Mouse (Mus musculus): ENCODE results near the gene Plxna4. TPM values are rescaled to one million over a fixed set of nuclear protein-coding genes. Genes with fewer than 3 reads are reported as not detected.

The Plxna4 gene
- total and polyA plus RNA-seq, 3 experiments, result not detected

- no peak overlapping the region for H3K27ac ChIP-seq (ENCODE audit: insufficient read depth, low read depth)
- no peaks in the 10 kb centered on the region for H3K9me3 ChIP-seq (replicated peaks; ENCODE audit: low read length)
- peaks cover 6 to 17% of the 10 kb centered on the region in 2 experiments for H3K4me1 ChIP-seq (ENCODE audit: control insufficient read depth in 1 of 2, insufficient read depth in 2 of 2)
- TF ChIP-seq EP300 (IDR thresholded peaks at IDR 0.05; ENCODE audit: low read length) (0 out of 2 replicates have a peak, but pooled peaks have one; percentile 21), MAZ (IDR thresholded peaks at IDR 0.05; ENCODE audit: low read depth, low read length) (no peak), BHLHE40 (IDR thresholded peaks at IDR 0.05; ENCODE audit: low read depth, low read length) (no peak), SMC3 (IDR thresholded peaks at IDR 0.05; ENCODE audit: low read depth, low read length) (no peak), IRF4 (IDR thresholded peaks at IDR 0.05; ENCODE audit: low read depth, low read length) (peak; percentile 58), ETS1 (conservative IDR thresholded peaks at IDR 0.05; ENCODE audit: low read depth, low read length) (no peak; the same call in 1 of the 2 replicates), TCF12 (IDR thresholded peaks at IDR 0.05; ENCODE audit: low read depth, low read length) (no peak), PAX5 (IDR thresholded peaks at IDR 0.05; ENCODE audit: low read length) (no peak), MXI1 (IDR thresholded peaks at IDR 0.05; ENCODE audit: low read depth, low read length) (no peak), JUN (IDR thresholded peaks at IDR 0.05; ENCODE audit: insufficient read depth, low read depth, low read length) (no peak), MEF2A (IDR thresholded peaks at IDR 0.05; ENCODE audit: borderline replicate concordance, low read depth, low read length) (peak; percentile 66), POLR2A (IDR thresholded peaks at IDR 0.05; ENCODE audit: low read depth, low read length) (no peak), ZC3H11A (IDR thresholded peaks at IDR 0.05; ENCODE audit: low read depth, low read length) (no peak), USF1 (IDR thresholded peaks at IDR 0.05; ENCODE audit: low read depth, low read length) (no peak), CHD1 (IDR thresholded peaks at IDR 0.05; ENCODE audit: low read depth, low read length) (no peak), POLR2AphosphoS2 (IDR thresholded peaks at IDR 0.05; ENCODE audit: low read depth, low read length) (no peak), ZMIZ1 (IDR thresholded peaks at IDR 0.05; ENCODE audit: low read depth, low read length) (no peak)
- no peaks in the 10 kb centered on the region for H3K79me2 ChIP-seq (replicated peaks; ENCODE audit: control insufficient read depth, extremely low read depth, insufficient read depth, poor library complexity, severe bottlenecking)
- dilution Hi-C loops (cut with MboI; ENCODE audit: extremely low pct_ligation_motif_present, extremely low pct_unique_long_range_greater_than_20kb, low sequenced_read_pairs), result no loop called here
- DNase-seq (ENCODE audit: extremely low read depth), result peak; percentile 14
- H3K36me3 ChIP-seq (replicated peaks in 1 of 2; ENCODE audit: control insufficient read depth in 1 of 2, insufficient read depth in 1 of 2, low read length in 1 of 2), result no peaks in the 10 kb centered on the region
- H3K9ac ChIP-seq (ENCODE audit: insufficient read depth, low read depth), result no peak overlapping the region
- peaks cover 3% of the 10 kb centered on the region for H3K27me3 ChIP-seq (replicated peaks)
- H3K4me3 ChIP-seq (replicated peaks in 1 of 3; ENCODE audit: low read depth in 2 of 3, low read length in 2 of 3, poor library complexity in 1 of 3), result no peak overlapping the region
- in situ Hi-C loops (cut with MboI; ENCODE audit: low pct_ligation_motif_present, low pct_unique_long_range_greater_than_20kb, low sequenced_read_pairs), result no loop called here
- peak overlapping the region; percentile 34; the same call in 1 of the 2 replicates for H3K4me2 ChIP-seq (ENCODE audit: insufficient read depth, low read depth, poor library complexity, severe bottlenecking)
Observed at GRCm38 (mm10) chr6:32479765-32480164, 108.2 kb downstream of the Plxna4 start.

DNA sequence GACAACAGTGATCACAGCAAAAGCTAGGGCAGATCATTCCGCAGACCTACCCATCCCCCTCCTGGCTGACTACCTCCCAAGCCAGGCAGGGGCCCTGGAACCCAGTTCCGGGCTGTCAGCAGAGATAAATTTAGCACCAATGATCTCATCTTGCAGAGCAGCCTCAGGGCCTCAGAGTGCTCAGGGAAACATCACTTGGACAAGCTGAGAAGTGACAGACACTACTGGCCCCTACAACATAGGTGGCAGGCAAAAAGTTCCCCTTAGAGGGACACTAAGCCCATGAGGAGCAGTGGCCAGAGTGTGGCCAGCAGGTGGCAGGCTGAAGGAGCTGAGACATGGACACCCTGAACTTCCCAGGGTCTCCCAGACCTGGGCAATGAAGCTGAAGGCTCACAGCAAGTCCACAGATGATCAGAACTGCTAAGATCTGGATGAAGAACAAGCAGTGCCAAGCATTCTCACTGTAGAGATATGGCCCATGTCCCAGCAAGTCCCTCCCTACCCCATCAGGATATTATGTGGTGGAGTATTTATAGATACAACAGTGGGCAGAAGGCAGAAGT, 108.7 kb downstream of the Plxna4 start:
- Histone ChIP-seq H3K36me3 (replicated peaks in 1 of 2; ENCODE audit: control insufficient read depth in 1 of 2, insufficient read depth in 1 of 2, low read length in 1 of 2) (no peaks in the 10 kb centered on the region), H3K79me2 (replicated peaks; ENCODE audit: control insufficient read depth, extremely low read depth, insufficient read depth, poor library complexity, severe bottlenecking) (no peaks in the 10 kb centered on the region), H3K27me3 (replicated peaks) (peaks cover 3% of the 10 kb centered on the region), H3K27ac (ENCODE audit: insufficient read depth, low read depth) (no peak overlapping the region), H3K4me2 (ENCODE audit: insufficient read depth, low read depth, poor library complexity, severe bottlenecking) (peak overlapping the region; percentile 34; the same call in 1 of the 2 replicates), H3K9me3 (replicated peaks; ENCODE audit: low read length) (no peaks in the 10 kb centered on the region), H3K9ac (ENCODE audit: insufficient read depth, low read depth) (no peak overlapping the region), H3K4me1 (ENCODE audit: control insufficient read depth in 1 of 2, insufficient read depth in 2 of 2) (peaks cover 6 to 17% of the 10 kb centered on the region in 2 experiments), H3K4me3 (replicated peaks in 1 of 3; ENCODE audit: low read depth in 2 of 3, low read length in 2 of 3, poor library complexity in 1 of 3) (no peak overlapping the region)
- dilution Hi-C loops (cut with MboI; ENCODE audit: extremely low pct_ligation_motif_present, extremely low pct_unique_long_range_greater_than_20kb, low sequenced_read_pairs), result no loop called here
- DNase-seq (ENCODE audit: extremely low read depth), result peak; percentile 50
- in situ Hi-C loops (cut with MboI; ENCODE audit: low pct_ligation_motif_present, low pct_unique_long_range_greater_than_20kb, low sequenced_read_pairs), result no loop called here
- TF ChIP-seq MAFK (IDR thresholded peaks at IDR 0.05; ENCODE audit: insufficient replicate concordance, low read length) (no peak), CHD2 (IDR thresholded peaks at IDR 0.05; ENCODE audit: low read length) (peak; percentile 80), ELF1 (IDR thresholded peaks at IDR 0.05; ENCODE audit: low read depth, low read length) (peak; percentile 45; the same call in 1 of the 2 replicates), MEF2A (IDR thresholded peaks at IDR 0.05; ENCODE audit: borderline replicate concordance, low read depth, low read length) (peak; percentile 86), SMC3 (IDR thresholded peaks at IDR 0.05; ENCODE audit: low read depth, low read length) (peak; percentile 51), BHLHE40 (IDR thresholded peaks at IDR 0.05; ENCODE audit: low read depth, low read length) (0 out of 2 replicates have a peak, but pooled peaks have one; percentile 26), CTCF (conservative IDR thresholded peaks at IDR 0.05 in 1 of 2, IDR thresholded peaks at IDR 0.05 in 1 of 2; ENCODE audit: low read depth in 2 of 2, low read length in 2 of 2) (peak in 1 of 2 experiments; percentile 59; a peak in 2 of 4 replicates), NRF1 (IDR thresholded peaks at IDR 0.05; ENCODE audit: low read depth, low read length) (no peak), JUN (IDR thresholded peaks at IDR 0.05; ENCODE audit: insufficient read depth, low read depth, low read length) (peak; percentile 50; the same call in 1 of the 2 replicates), UBTF (IDR thresholded peaks at IDR 0.05; ENCODE audit: low read depth, low read length) (no peak)
